ENCODE assay signal across 9 mouse cellular contexts in the genomic region with DNA sequence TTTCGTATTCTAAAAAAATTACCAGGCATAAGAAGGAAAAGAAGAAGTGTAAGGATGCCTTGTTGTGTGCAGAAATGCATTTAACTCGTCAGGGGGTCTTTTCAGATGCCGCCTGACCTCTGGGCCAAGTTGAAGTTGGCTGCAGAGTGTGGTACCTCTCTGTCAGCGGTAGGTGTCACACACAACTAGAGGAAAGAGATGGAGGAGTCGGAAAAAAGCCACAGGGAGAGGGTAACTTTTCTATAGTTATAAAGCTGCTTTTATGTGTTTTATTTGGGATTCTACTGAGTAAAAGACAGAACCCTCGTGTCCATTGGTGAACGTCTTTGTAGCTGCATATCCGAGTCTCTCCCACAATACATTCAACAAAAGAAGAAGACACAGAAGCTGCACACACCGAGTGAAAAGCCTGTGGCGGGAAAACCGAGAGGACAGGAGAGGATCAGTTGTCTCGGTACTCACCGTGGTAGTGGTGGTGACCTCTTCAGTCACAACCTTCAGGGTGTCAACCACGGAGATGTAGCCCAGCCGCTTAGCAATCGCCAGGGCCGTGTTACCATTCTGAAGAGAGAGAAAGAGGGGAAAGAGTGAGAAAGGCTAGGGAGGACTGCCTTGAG.
DNase-seq lines count a peak whose midpoint lies in the region; ATAC-seq and TF ChIP-seq lines count a peak whose summit lies in the region.
"Had no signal": no experiment of that assay in that cellular context is flagged by ENCODE, and none has a peak within 500 bp of the region (broad histone marks: within the 10 kb centered on the region; RNA-seq: fewer than 3 reads in every experiment).

No protein-coding gene starts in this region.

- peaks cover 24% of the 10 kb centered on the region for H3K4me1 ChIP-seq in cerebellum, adult 2 months (ENCODE audit: control insufficient read depth, insufficient read depth, low read length)
- H3K4me1 ChIP-seq in testis, adult 2 months (ENCODE audit: control insufficient read depth, insufficient read depth, low read length), result no peaks in the 10 kb centered on the region
- H3K4me1 ChIP-seq in liver, embryonic 11.5 days (replicated peaks; ENCODE audit: control insufficient read depth, insufficient read depth, low read length), result no peaks in the 10 kb centered on the region

- peak overlapping the region; percentile 4 for H3K4me3 ChIP-seq in cerebellum, adult 2 months (replicated peaks; ENCODE audit: insufficient read depth, low read depth, low read length)
- no peak overlapping the region for H3K4me3 ChIP-seq in testis, adult 2 months (ENCODE audit: control insufficient read depth, low read depth, low read length)
- 0 out of 2 replicates have a peak overlapping the region, but pooled peaks have one; percentile 2 for H3K4me3 ChIP-seq in liver, embryonic 11.5 days (ENCODE audit: low read depth, low read length)
- H3K4me3 ChIP-seq: erythroblast, embryonic 14.5 days had no signal

- H3K4me2 ChIP-seq in liver, embryonic 11.5 days, result peak overlapping the region; percentile 40

- peak in 1 of 2 experiments; percentile 67 for DNase-seq in cerebellum, adult 2 months
- no peak for DNase-seq in cerebellum, adult 18-20 months
- no peak for DNase-seq in testis, postnatal 10 days (ENCODE audit: low spot score)
- DNase-seq in liver, embryonic 11.5 days (ENCODE audit: low spot score), result no peak
- peak; percentile 4 for DNase-seq in yolk sac, embryonic 10.5 days (ENCODE audit: low spot score)
- no peak for DNase-seq in right cerebral cortex, postnatal 36 days (ENCODE audit: low spot score in 2 of 2)
- DNase-seq in frontal cortex, postnatal 25 days (ENCODE audit: low spot score in 2 of 2), result no peak

- H3K27ac ChIP-seq in cerebellum, adult 2 months (ENCODE audit: insufficient read depth, low read length), result peak overlapping the region; percentile 93
- no peak overlapping the region for H3K27ac ChIP-seq in testis, adult 2 months (ENCODE audit: control insufficient read depth, insufficient read depth, low read depth, low read length)
- no peak overlapping the region for H3K27ac ChIP-seq in liver, embryonic 11.5 days (ENCODE audit: low read depth, low read length)

- H3K27me3 ChIP-seq in cerebellum, adult 2 months (ENCODE audit: control insufficient read depth, insufficient read depth, low read length), result no peaks in the 10 kb centered on the region
- H3K27me3 ChIP-seq in testis, adult 2 months (ENCODE audit: control insufficient read depth, insufficient read depth, low read length), result no peaks in the 10 kb centered on the region
- H3K27me3 ChIP-seq in liver, embryonic 11.5 days (replicated peaks; ENCODE audit: control insufficient read depth, insufficient read depth, low read length), result 0 out of 2 replicates have a peak, but pooled peaks cover 4% of the 10 kb centered on the region

- H3K9ac ChIP-seq in liver, embryonic 11.5 days (ENCODE audit: low read depth, low read length), result no peak overlapping the region

- 11% methylated on average over 17 of the region's 17 CpGs for WGBS in cerebellum, adult 2 months
- whole genome bisulfite sequencing in liver, embryonic 11.5 days, result 14% methylated on average over 17 of the region's 17 CpGs

- TF ChIP-seq POLR2A in cerebellum, adult 2 months (IDR thresholded peaks at IDR 0.05; ENCODE audit: borderline replicate concordance, insufficient read depth, low read length), result no peak
- TF ChIP-seq POLR2A in testis, adult 2 months (IDR thresholded peaks at IDR 0.05; ENCODE audit: control insufficient read depth, low read depth, low read length), result no peak

- ATAC-seq in liver, embryonic 11.5 days (replicated peaks; ENCODE audit: low FRiP score), result no peak

- TF ChIP-seq CTCF in cerebellum, adult 2 months (IDR thresholded peaks at IDR 0.05; ENCODE audit: borderline replicate concordance, insufficient read depth, low read depth, low read length), result peak; percentile 47; the same call in 1 of the 2 replicates
- TF ChIP-seq CTCF in testis, adult 2 months (IDR thresholded peaks at IDR 0.05; ENCODE audit: control insufficient read depth, insufficient read depth, insufficient replicate concordance, low read depth, low read length), result 0 out of 2 replicates have a peak, but pooled peaks have one; percentile 9

- H3K9me3 ChIP-seq in liver, embryonic 11.5 days (ENCODE audit: control insufficient read depth, low read length), result no peaks in the 10 kb centered on the region

- no peaks in the 10 kb centered on the region for H3K36me3 ChIP-seq in testis, adult 2 months (ENCODE audit: control insufficient read depth, insufficient read depth, low read length)
- H3K36me3 ChIP-seq in liver, embryonic 11.5 days (ENCODE audit: control insufficient read depth, insufficient read depth, low read length), result no peaks in the 10 kb centered on the region
